Mouse (Mus musculus) spleen, postnatal 36 days (tissue): ENCODE data around the gene Magi3.

Experiments used
- DNase-seq, 2 experiments: peaks; one replicate each; pipeline ENCODE4 v3.0.0; 2022; ENCODE audit warnings: low spot score in 2 of 2, mixed read lengths in 1 of 2

Magi3 gene

DNA sequence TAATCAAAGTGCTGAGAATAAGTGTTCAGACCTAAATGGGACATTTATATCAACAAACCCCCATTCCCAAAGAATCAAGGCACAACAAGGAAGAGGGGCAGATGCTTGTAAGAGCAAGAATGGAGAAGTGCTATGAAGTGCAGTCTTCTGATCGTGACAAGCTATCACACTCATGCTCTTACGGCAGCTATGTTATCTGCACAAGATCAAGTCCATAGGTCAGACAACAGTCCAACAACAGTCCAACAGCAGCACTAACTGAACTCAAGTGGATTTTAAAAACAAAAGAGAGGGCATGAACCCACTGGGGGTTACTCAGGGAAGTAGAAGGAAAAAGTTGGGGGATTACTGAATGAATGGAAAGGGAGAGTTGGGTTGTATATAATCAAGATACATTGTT is 30.4 kb downstream of the Magi3 start:
- DNase-seq, result no peak

DNA sequence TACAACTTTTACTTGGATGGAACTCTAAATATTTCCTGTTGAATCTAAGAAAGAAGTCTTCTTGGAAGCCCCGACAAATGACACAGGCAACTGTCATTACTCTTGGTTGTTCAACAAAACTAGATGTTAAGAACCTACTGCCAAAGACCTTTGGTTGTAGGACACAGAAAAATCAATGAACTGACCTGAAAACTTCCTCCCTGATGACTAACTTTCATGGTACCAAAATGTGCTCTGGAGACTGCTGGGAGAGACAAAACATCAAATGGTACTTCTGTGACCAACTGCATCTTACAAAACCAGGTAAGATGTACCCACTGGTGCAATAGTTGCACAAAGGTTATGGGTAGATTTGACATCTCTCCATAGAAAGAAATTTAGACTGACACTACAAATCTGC is 30.9 kb downstream of the Magi3 start:
- no peak for DNase-seq

DNA sequence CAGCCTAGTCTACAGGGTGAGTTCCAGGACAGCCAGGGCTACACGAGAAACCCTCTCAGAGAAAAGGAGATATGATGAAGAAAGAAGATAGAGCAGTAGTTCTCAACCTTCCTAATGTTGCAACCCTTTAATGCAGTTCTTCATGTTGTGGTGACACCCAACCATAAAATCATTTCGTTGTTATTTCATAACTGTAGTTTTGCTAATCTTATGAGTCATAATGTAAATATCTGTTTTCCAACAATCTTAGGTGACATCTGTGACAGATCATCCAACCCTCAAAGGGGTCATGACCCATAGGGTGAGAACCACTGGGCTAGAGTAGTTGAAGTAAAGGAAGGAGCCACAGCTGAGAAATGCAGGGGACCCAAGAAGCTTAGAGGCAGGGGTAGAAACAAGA is 35.9 kb downstream of the Magi3 start:
- DNase-seq, result no peak

DNA sequence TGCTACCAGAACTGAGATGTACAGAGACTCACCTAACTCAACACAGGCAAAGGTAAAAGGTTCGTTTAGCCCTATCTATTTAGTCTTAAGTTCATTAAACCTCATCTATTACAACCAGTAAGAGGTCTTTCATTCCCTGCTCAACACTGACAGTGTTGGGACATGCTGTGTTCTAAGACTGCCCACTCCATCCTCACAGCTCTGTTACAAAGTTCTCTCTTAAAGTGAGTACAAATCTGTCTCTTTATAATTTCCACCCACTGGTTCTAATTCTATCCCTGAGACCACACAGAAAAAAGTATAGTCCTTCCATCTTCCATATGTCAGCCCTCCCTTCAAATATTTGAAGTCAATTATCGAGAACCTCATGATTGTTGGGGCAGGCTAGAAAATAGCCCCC is 36.5 kb downstream of the Magi3 start:
- DNase-seq, result no peak

DNA sequence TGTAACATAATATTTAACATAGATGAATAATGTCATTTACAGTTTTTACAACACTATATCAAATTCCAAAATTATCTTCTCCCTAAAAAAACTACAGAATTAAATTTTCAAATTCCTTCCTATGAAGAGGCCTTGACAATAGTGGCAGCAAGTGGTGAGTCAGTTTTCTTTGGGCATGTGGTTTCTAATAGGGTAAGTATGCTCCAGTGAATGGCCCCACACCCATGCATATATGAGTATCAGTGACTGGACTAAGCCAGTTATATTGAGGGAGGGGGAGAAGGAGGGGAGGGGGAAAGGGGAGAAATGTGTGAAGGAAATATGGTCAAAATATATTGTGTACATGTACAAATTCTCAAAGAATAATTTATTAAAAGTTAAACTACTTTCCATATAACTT is 37.5 kb downstream of the Magi3 start:
- DNase-seq, result no peak

DNA sequence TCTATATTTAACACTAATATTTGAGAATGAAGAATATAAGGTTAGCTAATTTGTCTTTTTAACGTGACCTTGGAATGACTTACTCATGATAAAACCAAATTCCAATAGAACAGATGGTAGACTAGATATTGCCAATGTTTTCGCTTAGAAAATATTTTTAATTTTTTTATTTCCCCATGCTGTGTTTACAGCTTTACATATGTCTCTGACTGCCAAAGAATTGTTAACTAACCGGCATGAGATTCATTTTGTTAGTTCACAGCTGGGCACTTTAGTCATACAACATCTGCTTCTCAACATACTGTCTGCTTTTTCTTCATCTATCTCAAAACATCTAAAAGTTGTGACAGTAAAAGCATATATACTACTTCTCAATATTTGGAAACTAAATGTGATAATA is 58.8 kb downstream of the Magi3 start:
- DNase-seq, result no peak

DNA sequence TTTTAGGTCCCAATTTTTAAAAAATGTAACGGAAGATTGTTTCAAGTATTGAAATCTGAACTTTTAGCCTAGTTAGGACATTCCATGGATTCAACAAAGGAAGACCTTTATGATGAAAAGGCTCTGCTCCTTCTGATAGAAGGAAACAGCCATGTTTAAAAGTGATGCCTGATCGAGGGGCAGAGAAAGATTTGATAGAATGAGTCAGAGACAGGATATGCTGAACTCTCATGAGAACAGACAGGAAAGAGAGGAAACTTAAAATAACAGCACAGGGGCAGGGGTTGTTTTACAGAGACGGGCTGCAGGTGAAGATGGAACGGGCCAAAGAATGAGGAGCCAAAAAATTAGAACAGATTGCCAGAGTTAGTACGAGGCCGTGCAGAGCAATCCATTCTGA is 59.6 kb downstream of the Magi3 start:
- DNase-seq, result peak; percentile 21 to 35

DNA sequence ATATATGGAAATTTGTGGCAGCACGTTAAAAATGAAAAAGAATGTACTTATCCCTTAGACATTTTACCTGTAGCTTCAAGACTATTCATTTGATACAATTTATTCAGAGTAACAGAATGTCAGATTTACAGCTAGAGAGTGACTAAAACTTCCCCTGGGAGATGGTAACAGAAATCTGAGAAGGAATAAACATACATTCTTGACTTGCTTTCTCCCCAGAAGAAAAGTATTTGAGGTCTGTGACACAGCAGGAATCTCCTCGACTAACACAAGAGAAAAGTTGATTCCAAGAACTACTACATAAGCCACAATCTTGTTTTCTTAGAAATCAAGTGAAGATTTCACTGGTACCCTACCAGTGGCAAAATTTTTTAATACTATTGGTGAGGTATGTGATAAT is 70.0 kb downstream of the Magi3 start:
- DNase-seq, result no peak

DNA sequence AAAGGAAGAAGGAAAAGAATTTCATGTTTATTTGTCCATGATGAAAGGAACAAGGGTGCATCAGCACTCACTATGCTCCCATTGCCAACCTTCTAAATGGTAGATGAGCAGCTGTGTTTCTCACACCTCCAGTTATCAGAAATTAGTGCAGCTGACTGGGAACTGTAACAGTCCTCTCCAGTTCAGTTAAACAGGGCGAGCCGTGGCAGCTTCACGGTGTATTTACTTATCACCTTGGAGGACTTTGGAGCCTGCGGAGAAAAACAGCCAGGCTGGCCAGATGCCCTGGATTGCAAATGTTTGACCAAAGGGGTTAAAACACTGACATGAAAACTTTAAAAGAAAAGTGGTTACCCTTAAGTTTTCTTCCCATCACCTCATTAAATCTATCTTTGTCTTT is 77.8 kb downstream of the Magi3 start:
- DNase-seq, result no peak

DNA sequence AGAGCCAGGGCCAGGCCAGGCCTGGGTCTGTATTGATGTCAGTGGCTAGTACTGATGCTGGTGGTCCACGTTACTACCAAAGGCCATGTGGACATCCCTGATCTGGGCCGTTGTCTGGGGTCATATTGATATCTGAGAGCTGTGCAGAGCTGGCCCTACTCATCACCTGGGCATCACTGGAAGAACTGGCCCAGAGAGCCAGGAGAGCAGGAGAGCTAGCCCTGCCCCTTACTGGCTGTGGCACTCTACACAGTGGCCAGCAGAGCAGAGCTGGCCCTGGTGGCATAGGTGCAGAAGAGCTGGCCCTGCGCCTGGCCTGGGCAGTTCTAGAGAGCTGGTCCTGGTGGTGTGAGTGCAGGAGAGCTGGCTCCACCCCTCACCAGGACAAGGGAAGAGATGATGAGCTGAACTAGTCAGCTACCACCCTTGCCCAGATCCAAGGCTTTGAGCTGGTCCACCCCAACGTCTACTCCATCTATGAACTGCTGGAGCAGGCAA is 81.2 kb downstream of the Magi3 start:
- no peak for DNase-seq

DNA sequence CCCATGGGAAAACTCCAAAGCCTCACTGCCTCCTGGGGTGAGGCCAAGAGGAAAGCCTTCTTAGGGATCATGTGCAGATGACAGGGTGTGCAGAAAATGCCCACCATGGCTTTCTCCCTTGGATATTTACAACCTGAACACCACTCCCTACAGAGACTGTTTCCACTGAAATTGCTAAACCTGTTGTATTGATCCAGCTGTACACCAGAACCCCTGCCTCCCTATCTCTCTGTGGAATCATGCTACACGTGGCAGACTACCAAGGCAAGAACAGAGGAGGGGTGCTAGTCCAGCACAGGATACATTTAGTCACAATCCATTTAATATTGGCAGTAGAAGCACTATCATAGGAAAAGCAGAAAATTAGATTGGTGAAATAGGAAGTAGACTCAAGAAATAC is 94.5 kb downstream of the Magi3 start:
- DNase-seq, result no peak

DNA sequence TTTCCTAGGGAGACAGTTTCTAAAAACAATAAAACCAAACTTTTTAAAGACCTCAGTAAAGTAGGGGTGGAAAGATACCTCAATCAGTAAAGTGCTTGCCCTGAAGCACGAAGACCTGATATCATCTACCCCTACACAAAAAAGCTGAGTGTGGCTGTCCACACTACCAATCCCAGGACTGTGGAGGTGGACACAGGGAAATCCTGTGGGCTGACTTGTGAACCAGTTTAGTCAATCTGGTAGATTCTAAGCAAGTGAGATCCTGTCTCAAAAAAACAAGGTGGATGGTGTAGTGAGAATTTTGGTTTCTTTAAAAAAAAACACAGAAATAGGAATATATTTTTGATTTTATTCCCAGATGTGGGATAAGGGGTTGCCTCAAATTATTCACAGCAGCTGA is 96.3 kb downstream of the Magi3 start:
- DNase-seq, result no peak

DNA sequence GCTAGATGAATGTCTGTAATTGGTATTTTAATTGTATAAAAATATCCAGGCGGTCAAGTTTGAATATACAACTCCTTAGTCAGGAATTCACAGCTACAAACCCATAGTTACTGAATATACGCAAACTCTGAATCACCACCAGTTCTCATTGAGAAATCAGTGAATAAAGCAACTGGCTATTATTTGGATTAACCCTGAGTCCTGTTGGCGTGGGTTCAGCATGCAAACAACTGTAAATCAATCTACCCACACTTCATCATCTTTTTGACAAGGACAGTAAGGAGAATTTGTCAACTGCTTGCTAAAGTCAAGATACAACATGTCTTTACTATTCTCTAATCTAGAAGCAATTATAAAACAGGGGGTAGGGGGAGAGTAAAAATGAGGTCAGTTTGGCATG is 110.7 kb downstream of the Magi3 start:
- DNase-seq, result no peak

DNA sequence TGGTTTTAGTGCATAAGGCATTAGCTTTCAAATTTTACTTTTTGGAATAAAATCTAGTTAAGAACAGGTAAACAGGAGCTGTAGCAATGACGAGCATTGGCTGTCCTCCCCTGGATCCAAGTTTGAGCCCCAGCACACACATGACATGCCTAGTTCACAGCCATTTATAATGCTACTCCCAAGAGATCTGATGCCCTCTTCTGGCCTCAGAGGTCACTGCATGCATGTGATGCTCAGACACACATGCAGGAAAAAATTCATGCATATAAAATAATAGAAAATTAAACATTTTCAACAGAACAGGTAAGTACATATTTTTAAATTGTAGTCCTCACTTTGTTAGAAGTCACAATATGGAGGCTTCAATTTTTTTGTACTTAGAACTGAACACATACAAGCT is 115.2 kb downstream of the Magi3 start:
- peak; percentile 36 to 47 for DNase-seq

DNA sequence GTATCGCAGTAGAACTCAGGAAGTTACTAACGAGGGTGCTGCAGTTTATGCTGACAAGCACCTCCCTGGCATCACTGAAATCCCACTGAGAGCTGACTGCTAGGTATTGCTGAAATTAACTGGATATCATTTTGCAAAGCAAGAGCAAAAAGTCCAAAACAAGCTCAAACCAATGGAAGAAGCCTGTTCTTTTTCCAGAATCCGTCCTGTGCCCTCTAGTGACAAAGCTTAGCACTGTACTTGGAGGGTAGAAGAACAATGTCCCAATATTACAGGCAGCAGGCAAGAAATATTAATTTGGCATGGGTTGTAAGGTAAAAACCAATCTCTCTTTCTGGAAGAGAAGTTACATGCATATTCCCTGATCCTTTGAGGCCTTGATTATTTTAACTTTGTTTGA is 118.5 kb downstream of the Magi3 start:
- DNase-seq, result no peak

DNA sequence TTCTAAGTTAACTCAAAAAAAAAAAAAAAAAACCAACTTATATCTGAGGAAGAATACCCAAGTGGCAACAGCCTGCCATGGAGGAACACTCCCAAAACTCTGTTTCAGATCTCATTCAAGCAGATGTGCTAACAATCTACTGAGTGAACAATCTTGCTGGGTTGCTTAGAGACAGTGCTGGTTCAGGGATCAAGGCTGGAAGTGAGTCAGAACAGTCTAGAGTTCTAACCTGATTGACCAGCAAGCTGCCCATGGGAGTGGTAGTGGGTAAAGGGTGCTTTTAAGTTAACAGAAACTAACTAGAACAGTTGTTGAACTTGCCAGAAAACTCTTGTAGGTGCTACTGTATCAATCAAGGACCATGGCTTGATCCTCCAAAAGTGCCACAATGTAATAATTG is 118.9 kb downstream of the Magi3 start:
- DNase-seq, result no peak

DNA sequence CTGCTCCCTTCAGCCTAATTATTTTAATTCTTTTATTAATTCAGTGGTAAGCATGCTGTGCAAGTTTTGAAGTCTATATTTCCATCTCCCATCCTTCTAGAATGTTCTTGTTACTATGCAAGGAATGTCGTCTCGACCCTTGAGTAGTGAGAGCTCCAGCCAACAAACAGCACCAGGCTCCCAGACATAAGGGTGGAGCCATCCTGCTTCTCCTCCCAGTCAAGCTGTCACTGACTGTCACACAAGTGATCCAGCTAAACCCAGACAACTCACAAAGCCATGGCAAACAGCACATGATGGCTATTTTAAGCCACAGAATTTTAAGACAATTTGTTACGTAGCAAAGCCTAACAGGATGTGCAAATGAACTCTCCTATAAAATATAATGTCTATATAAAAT is 124.2 kb downstream of the Magi3 start:
- no peak for DNase-seq

DNA sequence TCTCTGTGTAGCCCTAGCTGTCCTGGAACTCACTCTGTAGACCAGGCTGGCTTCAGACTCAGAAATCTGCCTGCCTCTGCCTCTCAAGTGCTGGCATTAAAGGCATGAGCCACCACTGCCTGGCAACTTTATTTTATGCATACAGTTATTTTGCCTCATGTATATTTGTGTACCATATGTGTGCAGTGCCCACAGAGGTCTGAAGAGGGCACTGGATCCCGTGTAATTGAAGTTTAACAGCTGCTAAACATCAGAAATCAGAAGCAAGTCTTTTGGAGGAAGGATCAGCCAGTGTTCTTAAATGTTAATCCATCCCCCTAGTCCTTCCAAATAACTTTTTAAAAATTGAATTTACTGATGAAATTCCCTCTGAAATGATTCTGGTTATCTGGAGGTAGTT is 125.5 kb downstream of the Magi3 start:
- no peak for DNase-seq

DNA sequence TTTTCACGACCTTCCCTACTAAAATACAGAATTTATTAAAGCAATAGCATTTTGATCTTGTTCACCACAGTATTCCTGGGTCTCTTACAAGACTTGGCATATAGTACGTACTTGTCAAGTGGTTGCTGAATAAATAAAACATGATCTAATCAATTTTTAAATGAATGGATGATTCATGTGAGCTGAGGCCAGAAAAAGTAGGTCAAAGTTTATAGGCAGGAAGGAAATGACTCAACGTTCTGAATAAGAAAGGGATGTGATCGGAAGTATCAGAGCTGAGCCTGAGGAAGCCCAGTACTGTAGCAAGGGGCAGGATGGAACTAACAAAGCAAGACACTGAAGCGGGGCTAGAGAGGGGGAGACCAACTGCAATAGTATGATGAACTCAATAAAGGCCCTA is 127.4 kb downstream of the Magi3 start:
- no peak for DNase-seq

DNA sequence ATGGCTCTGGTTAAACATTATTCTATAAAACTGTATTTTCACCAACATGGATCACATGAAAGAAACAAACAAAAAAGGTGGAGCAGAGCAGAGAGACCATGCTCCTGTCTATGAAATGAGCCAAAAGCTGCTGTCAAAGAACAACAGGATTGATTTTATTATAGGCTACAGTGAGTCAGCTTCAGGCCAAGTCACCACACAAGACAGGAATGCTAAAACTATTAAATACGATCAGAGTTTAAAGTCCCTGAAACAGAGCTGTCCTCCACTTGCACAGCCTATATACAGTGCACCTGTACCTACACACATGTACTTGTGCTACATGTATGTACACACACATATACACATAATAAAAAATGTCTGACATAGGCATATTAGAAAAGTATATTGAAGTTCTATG is 138.1 kb downstream of the Magi3 start:
- DNase-seq, result no peak

DNA sequence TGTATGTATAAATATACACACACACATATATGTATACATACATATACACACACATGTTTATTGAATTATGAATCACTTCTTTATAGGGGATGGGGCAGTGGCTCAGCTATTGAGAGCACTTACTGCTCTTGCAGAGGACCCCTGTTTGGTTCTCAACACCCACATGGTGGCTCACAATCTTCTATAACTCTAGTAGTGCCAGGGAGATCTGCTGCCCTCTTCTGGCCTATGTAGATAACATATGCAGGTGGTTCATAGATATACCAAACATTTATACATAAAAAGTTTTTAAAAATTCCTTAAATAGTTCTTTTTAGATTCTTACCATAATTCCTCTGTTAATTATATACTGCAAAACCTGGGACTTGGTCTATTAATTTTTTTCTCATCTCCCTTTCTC is 141.4 kb downstream of the Magi3 start:
- peak in 1 of 2 experiments; percentile 6 for DNase-seq

DNA sequence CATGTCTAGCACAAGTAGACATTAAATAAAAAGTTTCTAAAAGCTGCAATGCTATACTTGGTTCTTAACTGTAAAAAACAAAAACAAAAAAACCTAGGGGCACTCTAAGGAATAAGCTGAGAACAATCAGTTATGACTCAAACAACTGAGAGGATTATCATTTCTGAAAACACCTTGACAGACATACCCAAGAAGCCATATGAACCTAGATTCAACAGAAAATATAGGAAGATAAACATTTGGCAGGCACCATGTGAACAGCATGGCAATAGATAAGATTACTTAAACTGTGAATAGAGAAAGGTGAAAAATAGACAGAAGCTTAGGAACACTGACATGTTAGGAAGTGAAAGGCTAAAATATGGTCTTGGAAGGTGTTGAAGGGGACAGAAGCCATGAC is 150.8 kb downstream of the Magi3 start:
- DNase-seq, result no peak

DNA sequence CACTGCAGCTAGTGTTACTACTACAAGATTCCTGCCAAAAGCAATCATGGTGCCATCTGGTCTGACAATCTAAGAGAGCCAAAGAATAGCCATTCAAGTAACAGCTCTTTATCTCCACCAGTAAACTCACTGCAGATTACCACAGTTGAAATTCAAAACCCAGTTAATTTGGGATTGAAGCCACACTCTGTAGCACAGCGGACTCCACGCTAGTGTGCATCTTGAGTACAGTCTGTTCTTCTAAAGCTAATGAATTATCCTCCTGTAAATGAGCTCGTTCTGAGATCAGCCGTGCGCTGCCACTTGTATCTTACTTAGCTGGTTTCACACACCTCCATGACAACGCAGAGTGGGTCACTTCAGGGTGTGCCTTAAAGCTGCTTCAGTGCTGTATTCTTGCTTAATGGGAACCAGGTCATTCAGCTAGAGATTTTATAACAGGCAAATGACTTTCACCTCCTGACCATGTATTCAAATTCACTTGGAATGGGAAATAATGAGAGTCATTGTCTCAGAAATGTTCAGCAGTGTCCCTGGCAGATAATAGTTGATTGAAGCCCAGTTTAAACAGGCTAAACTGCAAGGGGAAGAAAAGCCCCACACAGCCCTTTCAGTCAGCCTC is 161.1 kb downstream of the Magi3 start:
- no peak for DNase-seq

DNA sequence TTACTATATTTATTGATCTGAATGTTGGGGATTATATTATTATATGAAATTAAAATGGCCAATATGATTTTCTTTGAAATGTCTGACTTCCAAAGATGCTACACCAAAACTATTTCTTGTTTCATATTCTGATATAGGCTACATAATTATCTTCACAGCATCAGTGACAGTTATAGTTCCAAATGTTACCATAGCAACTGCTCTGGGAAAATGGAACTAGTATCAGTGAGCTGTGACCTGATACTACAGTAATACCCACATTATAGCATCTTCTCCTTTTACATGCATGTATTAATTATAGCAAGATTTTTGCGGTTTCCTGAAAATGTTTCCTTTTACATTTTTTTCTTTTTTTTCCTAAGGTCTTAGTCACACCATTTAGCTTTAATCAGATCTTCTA is 187.4 kb downstream of the Magi3 start:
- DNase-seq, result no peak
